Mouse (Mus musculus) MEL (cell line): ENCODE results near the gene Csf2. TPM values are rescaled to one million over a fixed set of nuclear protein-coding genes. Genes with fewer than 3 reads are reported as not detected.

Source experiments
- DNase-seq: peaks from one replicate; pipeline ENCODE4 v3.0.0; 2011; ENCODE audit warnings: low read depth, low spot score
- H3K27ac ChIP-seq: 2 replicates; pipeline ENCODE4 v1.5.1; 2012; ENCODE audit warnings: low read depth, mild to moderate bottlenecking, control low read depth, low read length, moderate library complexity; ENCODE audit not compliant: control insufficient read depth
- H3K27me3 ChIP-seq, 2 experiments: fragments of 150-350 bp in 1 of 2; sonication (generic) in 1 of 2; 2 replicates each; pipeline ENCODE4 v1.6.1; 2012; ENCODE audit warnings: low read length in 2 of 2, mild to moderate bottlenecking in 2 of 2, improper control_type of control experiment in 1 of 2, moderate library complexity in 1 of 2; ENCODE audit not compliant: insufficient read depth in 2 of 2, control insufficient read depth in 1 of 2
- H3K36me3 ChIP-seq, 2 experiments: 2 replicates each; pipeline ENCODE4 v1.6.1; 2012 to 2014; ENCODE audit warnings: low read length in 2 of 2, improper control_type of control experiment in 1 of 2, inconsistent platforms in 1 of 2, mild to moderate bottlenecking in 1 of 2; ENCODE audit not compliant: insufficient read depth in 2 of 2, control insufficient read depth in 1 of 2
- H3K4me1 ChIP-seq, 2 experiments: fragments of 150-350 bp in 1 of 2; sonication (generic) in 1 of 2; 2 replicates each; pipeline ENCODE4 v1.6.1; 2012; ENCODE audit warnings: low read length in 2 of 2, improper control_type of control experiment in 1 of 2, mild to moderate bottlenecking in 1 of 2; ENCODE audit not compliant: insufficient read depth in 2 of 2, control insufficient read depth in 1 of 2
- H3K4me3 ChIP-seq, 2 experiments: fragments of 150-350 bp in 1 of 2; sonication (generic) in 1 of 2; 2 replicates each; pipeline ENCODE4 v1.5.1; 2012; ENCODE audit warnings: low read depth in 2 of 2, low read length in 2 of 2, mild to moderate bottlenecking in 2 of 2, moderate library complexity in 2 of 2, control low read depth in 1 of 2, improper control_type of control experiment in 1 of 2; ENCODE audit not compliant: control insufficient read depth in 1 of 2, insufficient read depth in 1 of 2
- H3K79me2 ChIP-seq: 2 replicates; pipeline ENCODE4 v1.6.1; 2012; ENCODE audit warnings: mild to moderate bottlenecking, low read length, moderate library complexity; ENCODE audit not compliant: control insufficient read depth, poor library complexity, insufficient read depth
- H3K9ac ChIP-seq: 2 replicates; pipeline ENCODE4 v1.6.1; 2012; ENCODE audit warnings: low read depth, mild to moderate bottlenecking, control low read depth, low read length, moderate library complexity; ENCODE audit not compliant: control insufficient read depth, poor library complexity, severe bottlenecking
- H3K9me3 ChIP-seq: fragments of 150-350 bp; sonication (generic); replicated peaks from 2 replicates; pipeline ENCODE4 v1.6.1; 2012; ENCODE audit warnings: mild to moderate bottlenecking, low read length, improper control_type of control experiment, moderate library complexity; ENCODE audit not compliant: insufficient read depth
- CTCF ChIP-seq, 3 experiments: IDR thresholded peaks in 2 of 3; conservative IDR thresholded peaks in 1 of 3; 2 replicates each; pipeline ENCODE4 v1.5.1; 2011 to 2012; ENCODE audit warnings: low read length in 3 of 3, low read depth in 2 of 3, mild to moderate bottlenecking in 2 of 3, improper control_type of control experiment in 1 of 3, inconsistent platforms in 1 of 3, mixed read lengths in 1 of 3, moderate library complexity in 1 of 3; ENCODE audit not compliant: control insufficient read depth in 1 of 3, insufficient read depth in 1 of 3, poor library complexity in 1 of 3, severe bottlenecking in 1 of 3
- E2F4 ChIP-seq: IDR thresholded peaks from 2 replicates; pipeline ENCODE4 v1.6.1; 2011; ENCODE audit warnings: low read depth, low read length, improper control_type of control experiment, borderline replicate concordance
- KAT2A ChIP-seq: conservative IDR thresholded peaks from 2 replicates; pipeline ENCODE4 v1.6.1; 2012; ENCODE audit warnings: low read depth, low read length, improper control_type of control experiment, inconsistent platforms
- MAFK ChIP-seq: IDR thresholded peaks from 2 replicates; pipeline ENCODE4 v1.6.1; 2011; ENCODE audit warnings: low read depth, mild to moderate bottlenecking, low read length, improper control_type of control experiment, borderline replicate concordance
- MAX ChIP-seq: IDR thresholded peaks from 2 replicates; pipeline ENCODE4 v1.6.1; 2011; ENCODE audit warnings: low read length, improper control_type of control experiment
- MEF2A ChIP-seq: IDR thresholded peaks from 2 replicates; pipeline ENCODE4 v1.6.1; 2014; ENCODE audit warnings: low read depth, mild to moderate bottlenecking, inconsistent platforms, low read length, improper control_type of control experiment; ENCODE audit not compliant: poor library complexity, insufficient replicate concordance, severe bottlenecking; ENCODE audit errors: extremely low read depth
- MYB ChIP-seq: IDR thresholded peaks from 2 replicates; pipeline ENCODE4 v1.6.1; 2011; ENCODE audit warnings: mild to moderate bottlenecking, low read depth, low read length, improper control_type of control experiment
- MYC ChIP-seq: IDR thresholded peaks from 2 replicates; pipeline ENCODE4 v1.6.1; 2011; ENCODE audit warnings: low read depth, mild to moderate bottlenecking, low read length, improper control_type of control experiment, moderate library complexity
- RAD21 ChIP-seq: IDR thresholded peaks from 2 replicates; pipeline ENCODE4 v1.6.1; 2011; ENCODE audit warnings: mild to moderate bottlenecking, low read depth, low read length, improper control_type of control experiment
- SIN3A ChIP-seq: IDR thresholded peaks from 2 replicates; pipeline ENCODE4 v1.6.1; 2012; ENCODE audit warnings: low read length, improper control_type of control experiment, inconsistent platforms
- SMC3 ChIP-seq: IDR thresholded peaks from 2 replicates; pipeline ENCODE4 v1.6.1; 2011; ENCODE audit warnings: low read depth, low read length, improper control_type of control experiment
- TAL1 ChIP-seq: IDR thresholded peaks from 2 replicates; pipeline ENCODE4 v1.6.1; 2012; ENCODE audit warnings: mild to moderate bottlenecking, inconsistent platforms, low read length, moderate library complexity, mixed read lengths
- TBP ChIP-seq: IDR thresholded peaks from 2 replicates; pipeline ENCODE4 v1.8.0; 2011; ENCODE audit warnings: low read depth, low read length, improper control_type of control experiment
- TCF12 ChIP-seq: IDR thresholded peaks from 2 replicates; pipeline ENCODE4 v1.6.1; 2014; ENCODE audit warnings: low read depth, mild to moderate bottlenecking, inconsistent platforms, low read length, improper control_type of control experiment, moderate library complexity
- USF1 ChIP-seq: IDR thresholded peaks from 2 replicates; pipeline ENCODE4 v1.6.1; 2014; ENCODE audit warnings: low read depth, mild to moderate bottlenecking, inconsistent platforms, low read length, improper control_type of control experiment, moderate library complexity
- USF2 ChIP-seq, 2 experiments: IDR thresholded peaks; 2 replicates each; pipeline ENCODE4 v1.6.1; 2011 to 2012; ENCODE audit warnings: improper control_type of control experiment in 2 of 2, low read length in 2 of 2, borderline replicate concordance in 1 of 2, inconsistent platforms in 1 of 2, low read depth in 1 of 2, mild to moderate bottlenecking in 1 of 2; ENCODE audit not compliant: insufficient read depth in 1 of 2
- ZC3H11A ChIP-seq: IDR thresholded peaks from 2 replicates; pipeline ENCODE4 v1.6.1; 2012; ENCODE audit warnings: low read depth, mild to moderate bottlenecking, inconsistent platforms, low read length, improper control_type of control experiment
- ZNF384 ChIP-seq: IDR thresholded peaks from 2 replicates; pipeline ENCODE4 v1.6.1; 2012; ENCODE audit warnings: low read depth, mild to moderate bottlenecking, inconsistent platforms, low read length, improper control_type of control experiment
- polyA plus RNA-seq, 2 experiments: library from polyadenylated mRNA; stranded (reverse) in 1 of 2; unstranded in 1 of 2; fragments of >175 nt in 1 of 2; fragments of >200 nt in 1 of 2; gene quantifications; 2 replicates each; pipeline versions ENCODE4 v1.2.1 to v1.2.4; 2012; ENCODE audit warnings: low replicate concordance in 2 of 2, low read depth in 1 of 2; ENCODE audit not compliant: insufficient read length in 2 of 2, insufficient read depth in 1 of 2, missing spikeins in 1 of 2
- total RNA-seq: library from RNA; depleted of rRNA; stranded (reverse); fragments of 300-350 nt; gene quantifications from 2 replicates; pipeline ENCODE4 v1.2.3, GENCODE M21; 2012

The Csf2 gene
- total and polyA plus RNA-seq, 3 experiments = 0.15 TPM; not detected in 2

DNA sequence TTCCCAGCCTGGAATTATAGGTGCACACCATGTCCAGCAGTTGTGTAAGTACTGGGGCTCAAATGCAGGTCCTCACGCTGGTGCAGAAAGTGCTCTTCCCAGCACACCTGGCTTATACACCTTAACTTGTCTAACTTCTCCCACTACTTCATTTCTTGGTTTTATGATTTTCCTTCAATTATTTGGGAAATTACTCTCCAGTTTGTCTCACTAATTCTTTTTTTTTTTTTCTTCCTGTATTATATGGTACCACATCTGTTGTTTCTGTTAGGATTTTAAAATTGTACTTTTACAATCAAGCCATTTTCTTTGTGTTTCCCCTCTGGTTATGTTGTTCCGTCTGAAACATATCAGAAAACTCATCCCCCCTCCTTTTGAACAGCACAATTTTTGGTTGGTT is 44.7 kb downstream of the Csf2 start:
- TF ChIP-seq E2F4 (no peak), KAT2A (no peak), MAX (no peak), ZC3H11A (no peak), MYB (no peak), ZNF384 (peak; percentile 66), MYC (no peak), SIN3A (no peak)
- Histone ChIP-seq H3K9ac (no peak overlapping the region), H3K4me1 (peaks cover 8 to 50% of the 10 kb centered on the region in 2 experiments), H3K4me3 (no peak overlapping the region), H3K9me3 (no peaks in the 10 kb centered on the region), H3K79me2 (no peaks in the 10 kb centered on the region), H3K27ac (no peak overlapping the region), H3K27me3 (no peaks in the 10 kb centered on the region), H3K36me3 (peaks cover 0 to 40% of the 10 kb centered on the region in 2 experiments; a peak in 2 of 4 replicates)
- no peak for DNase-seq

DNA sequence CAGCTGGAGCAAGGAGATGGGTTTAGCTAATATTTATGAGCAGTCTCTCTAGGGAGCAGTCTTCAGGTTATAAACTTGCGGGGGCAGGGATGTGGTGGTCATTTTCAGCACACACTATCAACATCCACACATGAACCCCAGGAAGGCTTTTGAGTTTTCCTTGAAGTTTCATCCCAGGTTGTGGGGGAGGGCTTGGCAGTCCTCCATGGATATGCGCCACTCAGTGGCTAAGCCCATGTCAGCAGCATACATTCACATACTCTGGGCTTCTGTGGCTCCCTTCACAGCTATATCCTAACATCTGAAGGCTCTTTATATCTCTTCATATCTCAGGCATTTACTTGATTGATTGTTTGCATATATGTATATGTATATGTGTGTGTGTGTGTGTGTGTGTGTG is 46.3 kb downstream of the Csf2 start:
- Histone ChIP-seq H3K36me3 (peaks cover 0 to 40% of the 10 kb centered on the region in 2 experiments; a peak in 2 of 4 replicates), H3K9me3 (no peaks in the 10 kb centered on the region), H3K27ac (no peak overlapping the region), H3K9ac (no peak overlapping the region), H3K4me1 (peaks cover 8 to 50% of the 10 kb centered on the region in 2 experiments), H3K27me3 (no peaks in the 10 kb centered on the region), H3K4me3 (no peak overlapping the region), H3K79me2 (no peaks in the 10 kb centered on the region)
- TF ChIP-seq RAD21 (no peak), MAX (no peak), MAFK (no peak), KAT2A (no peak), USF1 (no peak), MYC (no peak), MEF2A (no peak), TCF12 (no peak), TBP (no peak), SMC3 (peak; percentile 40), USF2 (IDR thresholded peaks at IDR 0.05; ENCODE audit: borderline replicate concordance in 1 of 2, insufficient read depth in 1 of 2, low read depth in 1 of 2, low read length in 2 of 2) (no peak), CTCF (IDR thresholded peaks at IDR 0.05 in 2 of 3, conservative IDR thresholded peaks at IDR 0.05 in 1 of 3; ENCODE audit: control insufficient read depth in 1 of 3, insufficient read depth in 1 of 3, low read depth in 2 of 3, low read length in 3 of 3, poor library complexity in 1 of 3, severe bottlenecking in 1 of 3) (peak in 1 of 3 experiments; percentile 32; a peak in 2 of 6 replicates), MYB (no peak), ZC3H11A (no peak), TAL1 (no peak), SIN3A (no peak)
- no peak for DNase-seq
